Mouse (Mus musculus): ENCODE measurements around the gene Hoxd10.

The Hoxd10 gene

GRCm38 (mm10) chr2:74697567-74698121 lies 5.9 kb downstream of the Hoxd10 start, which contains the start of gene Hoxd9:
Gene Hoxd9 (plus strand): TSS chr2:74697727.
- no peak for DNase-seq

GRCm38 (mm10) chr2:74698201-74699052 lies 6.7 kb downstream of the Hoxd10 start:
- no peak for DNase-seq

- no peak for DNase-seq
Observed at GRCm38 (mm10) chr2:74699053-74699430, 7.3 kb downstream of the Hoxd10 start.

GRCm38 (mm10) chr2:74699664-74700545 lies 8.2 kb downstream of the Hoxd10 start:
- DNase-seq, result no peak

- DNase-seq, result no peak
Observed at GRCm38 (mm10) chr2:74700546-74701112, 8.9 kb downstream of the Hoxd10 start.

GRCm38 (mm10) chr2:74701949-74702819 lies 10.5 kb downstream of the Hoxd10 start:
- peak; percentile 83 for DNase-seq

GRCm38 (mm10) chr2:74702820-74703219 lies 11.1 kb downstream of the Hoxd10 start:
- DNase-seq, result no peak

- DNase-seq, result no peak
Observed at GRCm38 (mm10) chr2:74703317-74703716, 11.6 kb downstream of the Hoxd10 start.

GRCm38 (mm10) chr2:74703720-74704392 lies 12.1 kb downstream of the Hoxd10 start:
- no peak for DNase-seq

- DNase-seq, result no peak
Observed at GRCm38 (mm10) chr2:74704393-74704998, 12.8 kb downstream of the Hoxd10 start, which contains the start of gene Hoxd8. Gene Hoxd8 (plus strand): TSS chr2:74704615.

GRCm38 (mm10) chr2:74704999-74705466 lies 13.3 kb downstream of the Hoxd10 start:
- no peak for DNase-seq

GRCm38 (mm10) chr2:74705467-74706089 lies 13.9 kb downstream of the Hoxd10 start:
- no peak for DNase-seq

GRCm38 (mm10) chr2:74706393-74706960 lies 14.8 kb downstream of the Hoxd10 start:
- DNase-seq, result no peak

- no peak for DNase-seq
Observed at GRCm38 (mm10) chr2:74707599-74707998, 15.9 kb downstream of the Hoxd10 start.

GRCm38 (mm10) chr2:74708676-74709075 lies 17.0 kb downstream of the Hoxd10 start:
- DNase-seq, result no peak

- no peak for DNase-seq
Observed at GRCm38 (mm10) chr2:74709465-74710419, 18.0 kb downstream of the Hoxd10 start.

- no peak for DNase-seq
Observed at GRCm38 (mm10) chr2:74710929-74711543, 19.3 kb downstream of the Hoxd10 start.

All from lung, postnatal 36 days (tissue).